In the genomic region with DNA sequence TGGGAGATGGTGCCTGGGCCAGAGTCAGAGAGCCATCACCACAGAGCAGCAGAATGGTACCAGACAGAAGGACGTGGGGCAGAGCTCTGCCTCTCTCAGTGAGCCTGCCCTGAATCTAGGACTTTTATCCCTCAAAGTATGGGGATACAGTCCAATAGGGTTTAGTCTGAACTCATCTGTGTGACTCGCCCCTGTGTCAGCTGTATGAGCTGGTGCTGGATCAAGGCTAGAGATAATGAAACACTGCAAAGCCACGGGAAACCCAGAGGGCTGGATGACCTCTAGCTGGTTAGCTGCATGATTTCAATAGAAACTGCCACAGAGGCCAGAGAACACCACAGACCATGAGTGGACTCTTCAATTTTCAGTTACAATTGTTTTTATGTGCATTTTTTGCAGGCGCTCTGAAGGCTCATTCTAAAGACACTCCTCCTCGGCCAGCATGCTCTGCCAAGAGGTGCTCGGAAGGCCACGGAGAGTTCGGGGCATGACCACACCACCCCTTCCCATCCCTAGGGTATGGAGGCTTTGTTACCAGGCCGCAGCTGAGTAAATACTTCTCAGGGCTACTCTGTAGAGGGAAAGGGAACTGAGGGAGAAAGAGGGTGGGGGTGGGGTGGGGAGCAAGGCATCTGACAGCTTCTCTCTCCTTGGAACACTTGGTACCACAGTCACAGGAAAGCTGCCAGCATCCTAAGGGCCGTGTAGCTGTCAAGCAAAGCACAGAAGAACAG, we compare ENCODE assay signal across 8 mouse cellular contexts. TPM values are rescaled to one million over a fixed set of nuclear protein-coding genes. Genes with fewer than 3 reads are reported as not detected.
DNase-seq lines count a peak whose midpoint lies in the region; ATAC-seq and TF ChIP-seq lines count a peak whose summit lies in the region.

No protein-coding gene starts in this region.

- no peak for DNase-seq in intestine, embryonic 14.5 days (ENCODE audit: low spot score)
- peak; percentile 23 for DNase-seq in adrenal gland, postnatal 25 days
- no peak for DNase-seq in spleen, adult 12 weeks (ENCODE audit: low spot score)
- DNase-seq in thymus, postnatal 36 days = no peak

- H3K36me3 ChIP-seq in intestine, embryonic 14.5 days (ENCODE audit: control insufficient read depth, insufficient read depth, low read length) = no peaks in the 10 kb centered on the region
- H3K36me3 ChIP-seq in intestine, postnatal 0 days (ENCODE audit: control insufficient read depth, insufficient read depth) = no peaks in the 10 kb centered on the region
- H3K36me3 ChIP-seq in hindbrain, embryonic 16.5 days (ENCODE audit: control insufficient read depth, insufficient read depth, low read length) = no peaks in the 10 kb centered on the region
- no peaks in the 10 kb centered on the region; the same call in 1 of the 2 replicates for H3K36me3 ChIP-seq in neural tube, embryonic 13.5 days

- H3K9me3 ChIP-seq in intestine, embryonic 14.5 days (ENCODE audit: control insufficient read depth, low read length) = no peaks in the 10 kb centered on the region
- H3K9me3 ChIP-seq in intestine, postnatal 0 days (ENCODE audit: control insufficient read depth) = no peaks in the 10 kb centered on the region
- no peaks in the 10 kb centered on the region for H3K9me3 ChIP-seq in hindbrain, embryonic 16.5 days (ENCODE audit: control insufficient read depth, low read length)
- H3K9me3 ChIP-seq in neural tube, embryonic 13.5 days = no peaks in the 10 kb centered on the region

- no peak for TF ChIP-seq CTCF in intestine, postnatal 0 days (IDR thresholded peaks at IDR 0.05; ENCODE audit: low read depth)

- no peaks in the 10 kb centered on the region for H3K27me3 ChIP-seq in intestine, embryonic 14.5 days (replicated peaks; ENCODE audit: control insufficient read depth, insufficient read depth, low read length)
- no peaks in the 10 kb centered on the region for H3K27me3 ChIP-seq in intestine, postnatal 0 days (replicated peaks; ENCODE audit: control insufficient read depth, insufficient read depth, low read length)
- H3K27me3 ChIP-seq in hindbrain, embryonic 16.5 days (replicated peaks; ENCODE audit: control insufficient read depth, insufficient read depth, low read length) = no peaks in the 10 kb centered on the region
- H3K27me3 ChIP-seq in neural tube, embryonic 13.5 days = no peaks in the 10 kb centered on the region

- no peak for ATAC-seq in intestine, embryonic 14.5 days (replicated peaks; ENCODE audit: low FRiP score, low TSS enrichment, low read depth)
- ATAC-seq in intestine, postnatal 0 days = no peak
- peak; percentile 76 for ATAC-seq in hindbrain, embryonic 16.5 days
- ATAC-seq in neural tube, embryonic 13.5 days (ENCODE audit: low read depth) = peak; percentile 61; the same call in 1 of the 2 replicates
- ATAC-seq in megakaryocyte progenitor cell, adult 5-6 weeks (replicated peaks; ENCODE audit: poor library complexity) = no peak

- H3K9ac ChIP-seq in intestine, embryonic 14.5 days (ENCODE audit: low read length) = no peak overlapping the region
- H3K9ac ChIP-seq in intestine, postnatal 0 days (ENCODE audit: low read depth, low read length) = no peak overlapping the region
- no peak overlapping the region for H3K9ac ChIP-seq in hindbrain, embryonic 16.5 days (ENCODE audit: low read depth, low read length)
- no peak overlapping the region for H3K9ac ChIP-seq in neural tube, embryonic 13.5 days

- no peak overlapping the region for H3K4me2 ChIP-seq in intestine, embryonic 14.5 days (ENCODE audit: low read length)
- H3K4me2 ChIP-seq in intestine, postnatal 0 days (replicated peaks; ENCODE audit: low read depth) = no peak overlapping the region
- no peak overlapping the region for H3K4me2 ChIP-seq in hindbrain, embryonic 16.5 days (ENCODE audit: low read length)
- H3K4me2 ChIP-seq in neural tube, embryonic 13.5 days = no peak overlapping the region

- no peaks in the 10 kb centered on the region for H3K4me1 ChIP-seq in intestine, embryonic 14.5 days (replicated peaks; ENCODE audit: control insufficient read depth, insufficient read depth, low read length)
- H3K4me1 ChIP-seq in intestine, postnatal 0 days (replicated peaks; ENCODE audit: control insufficient read depth, insufficient read depth, low read length) = no peaks in the 10 kb centered on the region
- peaks cover 4% of the 10 kb centered on the region for H3K4me1 ChIP-seq in hindbrain, embryonic 16.5 days (ENCODE audit: control insufficient read depth, insufficient read depth, low read depth, low read length)
- peaks cover 12% of the 10 kb centered on the region; the same call in 1 of the 2 replicates for H3K4me1 ChIP-seq in neural tube, embryonic 13.5 days (replicated peaks)

- no peak overlapping the region for H3K4me3 ChIP-seq in intestine, embryonic 14.5 days (ENCODE audit: low read depth, low read length)
- no peak overlapping the region for H3K4me3 ChIP-seq in intestine, postnatal 0 days (ENCODE audit: low read depth, low read length)
- no peak overlapping the region for H3K4me3 ChIP-seq in hindbrain, embryonic 16.5 days (ENCODE audit: low read length)
- H3K4me3 ChIP-seq in neural tube, embryonic 13.5 days = no peak overlapping the region

- 57% methylated on average over 10 of the region's 10 CpGs for WGBS in intestine, embryonic 14.5 days
- 54% methylated on average over 10 of the region's 10 CpGs for WGBS in intestine, postnatal 0 days
- WGBS in hindbrain, embryonic 16.5 days = 28% methylated on average over 10 of the region's 10 CpGs
- 26% methylated on average over 10 of the region's 10 CpGs for WGBS in neural tube, embryonic 13.5 days

- peak overlapping the region; percentile 12; the same call in 1 of the 2 replicates for H3K27ac ChIP-seq in intestine, embryonic 14.5 days (ENCODE audit: low read depth)
- no peak overlapping the region for H3K27ac ChIP-seq in intestine, postnatal 0 days (ENCODE audit: low read depth, low read length)
- H3K27ac ChIP-seq in hindbrain, embryonic 16.5 days (ENCODE audit: low read depth, low read length) = peak overlapping the region; percentile 13; the same call in 1 of the 2 replicates
- H3K27ac ChIP-seq in neural tube, embryonic 13.5 days (replicated peaks) = peak overlapping the region; percentile 47

RNA-seq across cellular contexts. Expression of a gene that starts 48.0 kb away (rescaled TPM):
- polyA plus RNA-seq in intestine, embryonic 14.5 days (2014; fragmentation: Nextera tagmentation; extraction: Ambion mirVana) = 72.4 and 73.8 TPM in 2 replicates
- 37.6 and 39.0 TPM in 2 replicates for polyA plus RNA-seq in intestine, postnatal 0 days (2015; fragmentation: Nextera tagmentation; extraction: Ambion mirVana)
- 107 and 108 TPM in 2 replicates for total RNA-seq in adrenal gland, postnatal 25 days (2021)
- 61.2 and 67.7 TPM in 2 replicates for polyA plus RNA-seq in hindbrain, embryonic 16.5 days (2015; fragmentation: Nextera tagmentation; extraction: Ambion mirVana)
- polyA plus RNA-seq in neural tube, embryonic 13.5 days (2015; fragmentation: Nextera tagmentation; extraction: Ambion mirVana) = 64.5 and 67.0 TPM in 2 replicates
- 32.7 and 33.6 TPM in 2 replicates for total RNA-seq in megakaryocyte progenitor cell, adult 5-6 weeks (2015)
- 38.2 and 41.4 TPM in 2 replicates for total RNA-seq in megakaryocyte progenitor cell, adult 5-6 weeks (2017)

RNA-seq across cellular contexts. Expression of a gene that starts 57.0 kb away (rescaled TPM):
- polyA plus RNA-seq in intestine, embryonic 14.5 days (2014; fragmentation: Nextera tagmentation; extraction: Ambion mirVana) = 25.1 and 25.5 TPM in 2 replicates
- polyA plus RNA-seq in intestine, postnatal 0 days (2015; fragmentation: Nextera tagmentation; extraction: Ambion mirVana) = 6.5 and 7.3 TPM in 2 replicates
- 134 and 152 TPM in 2 replicates for total RNA-seq in adrenal gland, postnatal 25 days (2021)
- 21.8 and 24.5 TPM in 2 replicates for polyA plus RNA-seq in hindbrain, embryonic 16.5 days (2015; fragmentation: Nextera tagmentation; extraction: Ambion mirVana)
- 14.8 and 15.3 TPM in 2 replicates for polyA plus RNA-seq in neural tube, embryonic 13.5 days (2015; fragmentation: Nextera tagmentation; extraction: Ambion mirVana)
- not detected in 2 replicates for total RNA-seq in megakaryocyte progenitor cell, adult 5-6 weeks (2015)
- total RNA-seq in megakaryocyte progenitor cell, adult 5-6 weeks (2017) = not detected in 2 replicates

Comparison
In these comparisons a context has a peak if more than half of its experiments do, and no peak if none do; other contexts are left out.
1. ATAC-seq: peak in hindbrain, embryonic 16.5 days (single experiment) and neural tube, embryonic 13.5 days (single experiment); none in intestine, embryonic 14.5 days (single experiment), intestine, postnatal 0 days (single experiment) and megakaryocyte progenitor cell, adult 5-6 weeks (single experiment).